Mouse (Mus musculus): ENCODE measurements around the gene Zfp787. TPM values are rescaled to one million over a fixed set of nuclear protein-coding genes. Genes with fewer than 3 reads are reported as not detected.
"Not testable (repeated sequence)": the region's sequence is repeated elsewhere in the genome, so short reads cannot be mapped to it uniquely, and the experiment has no call there.

Zfp787 gene
- total RNA-seq (2021), result 10 to 100 TPM; 26.9 to 29.1 TPM
- long read RNA-seq, experiment 1, partial matches to known transcripts, result 0 of 6 reads
- long read RNA-seq, experiment 1, other reads (novel, unspliced or antisense), result 3 of 6 reads
- long read RNA-seq, experiment 2, transcript Zfp787-201 (3 exons, 1,897 nt), result major isoform, 6 of 10 reads
- long read RNA-seq, experiment 2, partial matches to known transcripts, result 2 of 10 reads
- long read RNA-seq, experiment 2, other reads (novel, unspliced or antisense), result 1 of 10 reads

DNA sequence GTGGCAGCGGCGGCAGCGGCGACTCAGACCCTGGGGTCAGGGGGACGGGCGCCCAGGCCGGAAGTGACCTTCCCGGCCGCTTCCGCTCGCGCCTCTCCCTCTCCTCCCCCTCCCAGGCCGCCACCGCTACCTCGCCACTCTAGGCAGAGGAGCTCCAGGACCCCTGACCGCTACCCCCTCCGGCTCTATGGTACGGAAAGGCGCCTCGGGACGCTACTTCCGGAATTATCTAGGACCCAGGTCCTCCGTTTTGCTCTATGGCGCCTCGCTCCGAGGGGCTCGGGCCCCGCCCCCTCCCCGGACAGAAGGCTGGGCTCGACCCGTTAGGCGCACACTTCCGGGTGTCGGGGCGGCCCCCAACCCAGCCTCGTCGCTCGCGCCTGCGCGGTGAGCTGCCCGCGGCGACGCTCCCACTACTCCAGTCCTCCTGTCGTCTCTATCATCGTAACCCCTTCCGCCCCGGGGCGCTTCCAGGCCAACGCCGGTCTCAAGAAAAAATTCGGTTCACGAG is at the start of gene Zfp787:
TSS of gene Zfp787 (minus strand) at position 97 of the 511 bp plus-strand sequence.
- peak; percentile 97 to 98 for DNase-seq (ENCODE audit: low spot score in 2 of 2)
- intact Hi-C loops (cut with DNase I), result loop anchor here (1.0 kb wide), 1 partner anchor 16 kb away; the partner anchor contains the start of gene Zfp444

DNA sequence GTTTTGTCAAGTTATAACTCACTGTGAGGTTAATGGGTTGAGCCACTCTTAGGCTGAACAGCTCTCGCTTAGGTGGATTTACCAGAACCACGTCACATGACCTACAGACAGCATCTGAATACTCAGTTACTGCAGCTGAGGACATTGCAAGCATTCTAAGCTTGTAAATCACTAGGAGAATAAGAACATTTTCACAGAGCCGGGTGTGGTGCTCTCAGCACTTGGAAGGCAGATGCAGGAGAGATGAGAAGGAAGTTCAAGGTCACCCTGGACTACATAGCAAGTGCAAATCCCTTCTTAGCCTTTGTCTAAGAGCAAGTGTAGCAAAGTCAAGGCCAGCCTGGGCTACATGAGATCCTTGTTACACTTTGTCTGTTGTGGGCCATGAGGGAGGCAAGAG is 48.4 kb upstream of the Zfp787 start:
- intact Hi-C loops (cut with DNase I), result loop anchor here (10.0 kb wide), 1 partner anchor 71 kb away; no protein-coding TSS in a partner anchor
- DNase-seq (ENCODE audit: low spot score in 2 of 2), result no peak

DNA sequence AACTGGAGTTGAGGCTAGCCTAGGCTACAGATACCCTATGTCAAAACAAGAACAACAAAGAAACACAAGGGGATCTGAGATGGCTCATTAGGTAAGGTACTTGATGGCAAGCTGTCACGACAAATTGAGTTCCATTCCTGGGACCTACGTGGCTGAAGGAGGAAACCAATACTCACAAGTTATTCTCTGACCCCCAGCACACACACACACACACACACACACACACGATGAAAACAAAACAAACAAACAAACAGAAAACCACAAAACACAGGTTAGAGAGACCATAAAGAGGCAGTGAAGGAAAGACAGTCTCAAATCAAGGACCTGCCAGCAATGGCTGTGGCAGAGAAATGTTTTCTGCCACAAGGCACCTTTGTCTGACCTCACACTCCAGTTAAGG is 41.0 kb upstream of the Zfp787 start, which contains the start of gene Galp:
TSS of gene Galp (plus strand) at position 301 of the 400 bp plus-strand sequence.
- intact Hi-C loops (cut with DNase I), result no loop called here

DNA sequence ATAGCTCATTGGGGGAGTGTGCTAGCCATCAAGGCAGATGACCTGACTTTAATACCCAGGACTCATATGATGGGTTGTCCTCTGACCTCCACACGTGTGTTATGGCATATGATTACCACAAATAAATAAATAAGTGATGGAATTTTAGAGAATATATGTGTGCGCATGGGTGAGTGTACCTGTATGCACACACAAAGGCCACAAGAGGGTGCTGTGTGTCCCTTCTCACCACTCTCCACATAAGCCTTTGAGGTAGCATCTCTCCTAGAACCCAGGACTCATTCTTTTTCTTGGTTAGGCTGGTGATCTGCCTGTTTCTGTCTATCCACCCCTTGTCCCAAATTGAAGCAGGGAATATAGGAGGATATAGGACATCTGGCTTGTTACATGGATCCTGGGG is 40.0 kb upstream of the Zfp787 start:
- DNase-seq (ENCODE audit: low spot score in 2 of 2), result no peak
- intact Hi-C loops (cut with DNase I), result no loop called here

More for the DNA sequence above, 41.0 kb upstream of the Zfp787 start, which contains the start of gene Galp:
- no peak for DNase-seq (ENCODE audit: low spot score in 2 of 2)

DNA sequence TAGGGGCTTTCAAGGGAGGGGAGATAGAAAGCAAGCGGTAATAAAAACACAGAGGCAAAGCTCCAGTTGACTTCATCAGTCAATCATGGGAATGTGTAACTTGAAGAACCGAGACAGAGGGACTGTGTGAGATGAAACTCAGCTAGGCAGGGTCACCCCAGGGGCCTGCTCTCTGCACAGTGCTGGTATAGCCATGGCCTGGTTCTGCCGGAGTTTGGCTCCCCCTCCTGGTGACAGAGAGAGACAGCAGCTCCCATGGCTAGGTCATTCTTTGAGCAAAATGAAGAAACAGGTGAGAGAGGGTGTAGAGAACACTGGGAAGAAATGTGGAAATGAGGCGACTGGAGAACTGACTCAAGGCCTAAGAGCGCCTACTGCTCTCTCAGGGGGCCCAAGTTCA is 38.3 kb upstream of the Zfp787 start:
- peak; percentile 39 to 65 for DNase-seq (ENCODE audit: low spot score in 2 of 2)
- intact Hi-C loops (cut with DNase I), result loop anchor here (1.0 kb wide), 1 partner anchor 67 kb away; no protein-coding TSS in a partner anchor

DNA sequence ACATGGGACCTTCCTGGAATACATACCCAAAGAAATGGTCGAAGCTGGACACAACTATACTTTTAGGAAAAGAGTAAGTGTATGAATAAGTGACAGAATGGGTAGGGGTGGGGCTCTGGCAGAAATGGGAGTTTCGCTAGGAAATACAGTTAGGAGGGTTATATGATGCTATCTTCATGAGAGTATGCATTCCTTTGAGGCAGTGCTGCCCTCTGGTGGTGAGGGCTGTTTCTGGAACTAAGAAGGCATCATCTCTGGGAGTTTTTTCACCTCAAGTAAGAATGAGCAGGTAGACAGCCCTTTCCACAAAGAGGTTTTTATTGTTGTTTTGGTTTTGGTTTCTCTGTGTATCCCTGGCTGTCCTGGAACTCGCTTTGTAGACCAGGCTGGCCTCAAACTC is 35.6 kb upstream of the Zfp787 start:
- DNase-seq (ENCODE audit: low spot score in 2 of 2), result peak; percentile 87 to 89
- intact Hi-C loops (cut with DNase I), result loop anchor here (2.0 kb wide), 1 partner anchor 65 kb away; no protein-coding TSS in a partner anchor

DNA sequence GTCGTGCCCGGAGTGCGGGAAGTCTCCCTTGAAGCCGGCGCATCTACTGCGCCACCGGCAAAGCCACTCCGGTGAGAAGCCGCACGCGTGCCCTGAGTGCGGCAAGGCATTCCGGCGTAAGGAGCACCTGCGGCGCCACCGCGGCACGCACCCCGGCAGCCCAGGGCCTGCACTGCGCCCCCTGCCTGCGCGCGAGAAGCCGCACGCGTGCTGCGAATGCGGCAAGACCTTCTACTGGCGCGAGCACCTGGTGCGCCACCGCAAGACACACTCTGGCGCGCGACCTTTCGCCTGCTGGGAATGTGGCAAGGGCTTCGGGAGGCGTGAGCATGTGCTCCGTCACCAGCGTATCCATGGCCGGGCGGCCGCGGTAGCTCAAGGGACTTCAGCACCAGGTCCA is 33.7 kb upstream of the Zfp787 start:
- no peak for DNase-seq (ENCODE audit: low spot score in 2 of 2)

DNA sequence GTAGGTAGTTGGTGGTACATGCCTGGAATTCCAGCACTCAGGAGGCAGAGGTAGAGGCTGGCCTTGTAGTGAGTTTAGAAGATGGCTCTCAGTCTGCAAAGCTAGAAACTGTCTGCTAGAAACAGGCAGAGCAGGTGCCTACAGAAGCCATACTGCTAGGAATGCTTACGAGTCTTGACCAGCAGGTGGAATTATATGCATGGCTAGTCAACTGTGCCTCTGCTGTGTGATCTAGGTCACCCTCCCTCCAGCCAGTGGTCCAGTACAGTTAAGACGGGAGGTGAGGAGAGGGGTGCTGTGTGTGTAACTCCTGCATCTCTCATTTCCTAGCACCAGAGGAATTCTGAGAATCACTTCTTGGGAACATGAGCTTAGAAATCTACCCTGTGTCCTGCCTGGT is 31.0 kb upstream of the Zfp787 start:
- intact Hi-C loops (cut with DNase I), result no loop called here
- DNase-seq (ENCODE audit: low spot score in 2 of 2), result no peak

More for the DNA sequence above, 33.7 kb upstream of the Zfp787 start:
- intact Hi-C loops (cut with DNase I), result no loop called here

DNA sequence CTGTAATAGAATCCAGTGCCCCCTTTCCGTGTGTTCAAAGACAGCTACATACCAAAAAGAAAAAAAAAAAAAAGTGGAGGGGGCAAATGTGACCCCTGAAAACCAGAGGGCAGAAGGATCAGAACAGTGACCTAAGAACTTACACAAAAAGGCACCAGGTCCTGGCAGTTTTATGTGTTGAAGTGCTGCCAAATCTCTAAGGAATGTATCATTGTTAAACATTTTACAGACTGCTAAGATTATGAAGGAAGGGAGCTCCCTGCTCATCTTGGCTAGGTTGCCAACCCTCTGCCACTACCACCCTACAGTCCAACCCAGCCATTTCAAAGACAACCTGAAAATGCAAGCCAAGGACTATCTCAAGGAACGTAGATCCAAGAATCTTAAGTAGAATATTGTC is 30.4 kb upstream of the Zfp787 start:
- no peak for DNase-seq (ENCODE audit: low spot score in 2 of 2)
- intact Hi-C loops (cut with DNase I), result no loop called here

DNA sequence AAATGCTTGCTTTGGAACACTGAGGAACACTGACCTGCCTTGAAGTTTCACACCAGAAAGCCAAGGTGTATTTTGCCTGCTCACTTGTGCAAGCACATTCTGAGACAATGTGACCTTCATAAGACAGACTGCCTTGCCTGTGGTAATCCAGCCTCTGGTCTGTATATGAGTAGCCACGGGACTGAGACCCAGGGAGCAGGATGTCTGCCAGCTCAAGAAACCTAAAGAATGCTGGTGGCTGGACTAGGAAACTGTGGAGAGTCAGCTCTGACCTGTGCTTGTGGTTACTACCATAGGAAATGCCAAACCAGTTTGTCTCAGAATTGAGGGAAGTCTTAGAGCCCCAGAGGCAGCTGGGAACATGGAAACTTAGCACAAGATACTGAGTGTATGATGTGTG is 29.6 kb upstream of the Zfp787 start:
- DNase-seq (ENCODE audit: low spot score in 2 of 2), result no peak

DNA sequence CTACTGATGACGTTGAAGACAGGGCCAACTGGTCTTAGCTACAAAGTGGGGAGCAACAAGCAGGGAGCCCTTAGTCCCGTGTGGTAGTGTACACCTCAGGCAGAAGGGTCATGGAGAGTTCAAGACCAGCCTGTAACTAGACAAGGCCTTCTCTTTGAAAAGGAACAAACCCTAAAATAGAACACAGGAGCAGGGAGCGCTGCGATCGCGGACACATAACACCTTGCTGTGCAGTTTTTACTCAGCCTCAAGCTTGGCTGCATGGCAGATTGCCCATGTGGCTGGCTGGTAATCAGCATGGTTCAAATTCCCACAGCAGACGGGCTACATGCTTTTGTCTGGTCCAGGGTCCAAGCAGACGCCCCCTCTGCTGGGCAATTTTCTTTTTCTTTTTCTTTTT is 28.7 kb upstream of the Zfp787 start:
- DNase-seq (ENCODE audit: low spot score in 2 of 2), result no peak
- intact Hi-C loops (cut with DNase I), result no loop called here

More for the DNA sequence above, 29.6 kb upstream of the Zfp787 start:
- intact Hi-C loops (cut with DNase I), result no loop called here

DNA sequence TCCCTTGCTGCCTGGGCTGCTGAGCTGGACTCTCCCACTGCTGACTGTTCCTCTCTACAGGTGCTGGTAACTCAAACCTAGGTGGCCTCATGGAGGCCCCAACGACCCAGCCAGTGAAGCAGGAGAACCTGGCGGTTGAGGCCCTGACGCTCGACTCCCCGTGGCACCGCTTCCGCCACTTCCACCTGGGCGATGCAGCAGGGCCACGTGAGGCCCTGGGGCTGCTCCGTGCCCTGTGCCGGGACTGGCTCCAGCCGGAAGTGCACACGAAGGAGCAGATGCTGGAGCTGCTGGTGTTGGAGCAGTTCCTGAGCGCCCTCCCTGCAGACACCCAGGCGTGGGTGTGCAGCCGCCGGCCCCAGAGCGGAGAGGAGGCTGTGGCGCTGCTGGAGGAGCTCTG is 28.0 kb upstream of the Zfp787 start:
- DNase-seq (ENCODE audit: low spot score in 2 of 2), result no peak
- intact Hi-C loops (cut with DNase I), result no loop called here

DNA sequence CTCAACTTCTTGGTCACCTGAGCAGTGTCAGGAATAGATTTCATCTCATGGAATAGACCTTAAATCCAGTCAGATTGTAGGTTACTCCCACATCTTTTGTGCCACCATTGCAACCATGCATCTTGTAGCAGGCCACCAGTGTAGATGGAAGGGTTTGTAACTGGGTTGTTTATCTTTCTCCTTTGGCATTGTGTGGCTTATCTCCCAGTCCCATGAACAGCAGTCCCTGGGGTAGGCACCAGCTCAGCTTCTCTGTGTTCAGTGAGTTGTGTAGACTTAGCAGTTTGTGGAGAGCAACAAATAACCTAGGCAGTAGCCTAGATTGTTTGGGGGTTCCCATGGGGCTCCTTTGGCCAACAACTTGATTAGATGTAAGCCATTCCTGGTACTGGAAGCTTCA is 27.1 kb upstream of the Zfp787 start:
- DNase-seq (ENCODE audit: low spot score in 2 of 2), result no peak
- intact Hi-C loops (cut with DNase I), result no loop called here

DNA sequence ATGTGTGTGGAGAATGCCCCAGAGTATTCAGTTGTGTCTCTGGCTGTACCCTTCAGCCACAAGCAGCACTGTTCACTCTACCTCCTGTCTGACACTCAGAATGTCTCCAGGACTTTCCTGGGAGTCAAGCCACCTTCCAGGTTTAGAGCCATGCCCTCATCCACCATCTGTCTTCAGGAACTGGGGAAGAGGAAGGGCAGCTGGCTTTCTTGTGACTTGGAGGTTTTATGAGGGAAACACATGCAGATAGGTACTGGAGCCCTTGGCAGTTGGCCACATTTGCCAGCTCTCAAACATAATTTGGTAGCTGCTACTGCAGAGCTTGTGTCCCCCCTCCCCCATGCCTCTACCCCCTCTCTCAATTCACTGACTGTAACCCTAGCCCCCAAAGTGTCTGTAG is 23.2 kb upstream of the Zfp787 start:
- no peak for DNase-seq (ENCODE audit: low spot score in 2 of 2)
- intact Hi-C loops (cut with DNase I), result no loop called here

DNA sequence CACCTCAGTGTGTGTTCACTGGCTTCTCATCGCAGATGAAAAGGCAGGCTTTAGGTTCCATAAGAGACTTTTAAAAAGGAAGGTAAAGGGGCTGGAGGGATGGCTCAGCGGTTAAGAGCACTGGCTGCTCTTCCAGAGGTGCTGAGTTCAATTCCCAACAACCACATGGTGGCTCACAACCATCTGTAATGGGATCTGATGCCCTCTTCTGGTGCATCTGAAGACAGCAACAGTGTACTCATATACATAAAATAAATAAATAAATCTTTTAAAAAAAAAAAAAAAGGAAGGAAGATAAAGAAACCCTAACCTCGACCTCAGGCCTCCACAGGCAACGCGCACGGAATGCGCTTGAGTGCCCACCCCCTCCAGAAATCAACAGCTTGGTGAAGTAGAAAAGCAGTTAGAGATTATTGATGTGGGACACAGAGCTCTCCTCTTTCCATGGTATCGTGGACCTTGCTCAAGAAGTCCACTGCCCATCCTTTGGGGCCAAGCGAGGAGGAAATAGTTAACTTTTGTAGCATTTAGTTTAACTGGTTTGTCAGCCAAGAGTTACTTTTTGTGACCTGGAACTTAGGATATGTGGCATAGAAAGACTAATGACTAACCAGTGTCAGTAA is 18.7 kb upstream of the Zfp787 start:
- intact Hi-C loops (cut with DNase I), result loop anchor here (5.0 kb wide), 2 partner anchors 47 to 1092 kb away; partner anchors contain the start of gene Epn1
- not testable (repeated sequence) for DNase-seq (ENCODE audit: low spot score in 2 of 2)

DNA sequence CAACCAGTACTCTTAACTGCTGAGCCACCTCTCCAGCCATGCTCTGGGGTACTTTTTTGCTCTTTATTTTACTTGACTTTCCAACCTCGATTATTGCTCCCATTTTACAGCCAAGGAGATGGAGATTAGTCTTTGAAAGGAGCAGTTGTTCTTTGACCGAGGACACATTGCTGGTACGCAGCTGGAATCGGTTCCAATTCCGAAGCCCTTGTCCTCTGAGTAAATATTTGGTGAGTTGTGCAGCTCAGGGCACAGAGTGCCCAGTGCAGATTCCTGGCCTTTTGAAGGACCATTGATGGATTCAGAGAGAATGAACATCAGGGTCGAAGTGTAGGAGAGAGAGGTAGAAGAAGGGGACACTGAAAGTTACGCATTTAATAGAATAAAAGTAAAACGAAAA is 18.1 kb upstream of the Zfp787 start:
- DNase-seq (ENCODE audit: low spot score in 2 of 2), result no peak
- intact Hi-C loops (cut with DNase I), result loop anchor here (5.0 kb wide), 2 partner anchors 47 to 1092 kb away; partner anchors contain the start of gene Epn1

DNA sequence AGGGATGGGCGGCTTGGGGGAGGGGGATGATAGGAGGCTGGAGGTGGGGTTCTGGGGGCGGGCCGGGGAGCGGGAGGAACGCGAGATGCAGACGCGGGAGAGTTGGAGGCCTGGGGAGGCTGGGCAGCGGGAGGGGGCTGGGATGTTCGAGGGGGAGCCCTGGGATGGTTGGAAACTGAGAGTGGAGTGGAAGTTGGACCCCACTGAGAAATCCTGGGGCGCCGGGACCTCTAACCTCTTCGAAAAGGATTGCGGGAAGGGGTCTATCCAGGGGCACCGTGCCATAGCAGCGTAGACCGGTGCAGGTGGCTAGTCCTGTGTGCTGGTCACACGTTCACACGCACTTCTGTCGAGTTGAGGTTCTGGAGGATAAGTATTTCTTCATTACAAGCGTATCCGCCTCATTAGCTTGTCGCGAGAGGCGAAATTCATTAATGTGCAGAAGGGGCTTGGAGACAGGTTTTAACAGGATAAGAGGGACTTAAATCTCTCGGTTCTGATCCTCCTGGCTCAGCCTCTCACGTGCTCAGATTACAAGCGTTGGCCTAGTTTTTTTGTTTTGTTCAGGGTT is 17.0 kb upstream of the Zfp787 start:
- DNase-seq (ENCODE audit: low spot score in 2 of 2), result no peak
- intact Hi-C loops (cut with DNase I), result loop anchor here (1.0 to 5.0 kb wide), 3 partner anchors 16 to 1090 kb away; partner anchors contain the start of gene Epn1

DNA sequence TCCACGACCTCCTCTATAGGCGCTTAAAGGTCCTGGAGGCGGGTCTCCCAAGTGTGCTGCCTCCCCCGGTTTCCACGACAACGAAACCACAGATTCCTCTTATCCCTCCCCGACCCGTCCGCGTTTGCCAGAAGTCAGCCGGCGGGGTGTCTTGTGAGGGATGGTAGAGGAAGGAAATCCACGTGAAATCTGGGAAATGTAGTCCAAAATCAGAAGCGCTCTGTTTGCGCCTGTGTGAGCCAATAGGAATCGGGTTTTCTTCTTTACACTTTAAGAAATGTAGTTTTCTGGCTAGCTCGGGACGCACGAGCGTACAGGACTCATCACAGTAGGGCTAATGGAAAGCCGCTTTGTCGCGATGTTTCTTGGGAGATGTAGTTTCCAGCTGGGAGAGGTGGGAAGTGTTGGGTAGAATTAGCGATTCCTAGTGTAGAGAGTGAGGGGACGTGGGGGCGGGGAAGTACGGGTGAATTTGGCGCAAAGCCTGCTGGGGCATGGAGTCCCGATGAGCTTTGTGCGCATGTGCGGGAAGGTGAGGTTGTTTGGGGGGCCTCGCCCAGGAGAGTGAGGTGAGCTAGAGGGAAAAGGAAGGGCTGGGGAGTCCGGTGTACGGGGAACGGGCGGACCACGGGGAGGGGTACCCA is 16.3 kb upstream of the Zfp787 start, which contains the start of gene Zfp444:
TSS of gene Zfp444 (plus strand) at position 221 of the 644 bp plus-strand sequence.
- intact Hi-C loops (cut with DNase I), result loop anchor here (1.0 to 5.0 kb wide), 3 partner anchors 16 to 1090 kb away; partner anchors contain the start of gene Epn1
- DNase-seq (ENCODE audit: low spot score in 2 of 2), result peak; percentile 99 to 100

DNA sequence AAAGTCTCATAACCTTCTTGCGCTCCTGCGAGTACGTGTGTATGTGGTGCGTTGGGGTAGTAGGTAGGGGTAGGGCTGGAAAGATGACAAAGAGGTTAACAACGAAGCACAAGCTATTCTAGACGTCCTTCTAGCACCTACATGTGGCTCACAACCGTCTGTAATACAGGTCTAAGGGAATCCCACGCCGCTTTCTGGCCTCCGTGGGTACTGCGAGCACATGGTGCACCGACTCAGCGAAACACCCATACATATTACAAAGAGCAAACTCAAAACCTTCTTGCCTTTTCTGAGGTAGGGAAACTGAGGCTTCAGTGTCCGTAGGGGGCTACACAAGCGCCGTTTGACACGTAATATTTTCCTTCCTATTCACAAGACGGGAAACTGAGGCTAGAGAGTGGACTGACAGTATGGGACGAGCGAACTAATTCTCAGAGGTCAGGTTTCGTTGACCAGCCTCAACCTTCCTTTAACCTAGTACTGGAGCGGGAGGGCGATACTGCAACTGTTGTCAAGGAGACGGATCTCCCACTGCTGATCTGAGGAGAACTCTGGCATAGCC is 15.7 kb upstream of the Zfp787 start:
- DNase-seq (ENCODE audit: low spot score in 2 of 2), result peak; percentile 66 to 89
- intact Hi-C loops (cut with DNase I), result loop anchor here (1.0 to 5.0 kb wide), 3 partner anchors 15 to 1089 kb away; partner anchors contain the start of gene Epn1

Measured in left cerebral cortex, postnatal 14 days (tissue).